Mouse (Mus musculus): ENCODE measurements at regions not wholly inside any gene's neighbourhood (a gene's known extent, or its start where the extent isn't known, plus 50 kb on each side); places are given as distances from the start of the nearest gene placed in this dataset.

GRCm38 (mm10) chr12:10222821-10223220 lies 147.0 kb upstream of the Nt5c1b start:
- H3K4me2 ChIP-seq (ENCODE audit: low read depth, low read length) = no peak overlapping the region
- no peaks in the 10 kb centered on the region for H3K4me1 ChIP-seq (ENCODE audit: control insufficient read depth, insufficient read depth)
- ATAC-seq (ENCODE audit: insufficient read depth, low read depth) = no peak
- H3K9me3 ChIP-seq (replicated peaks; ENCODE audit: control insufficient read depth, low read length) = no peaks in the 10 kb centered on the region
- TF ChIP-seq EP300 (IDR thresholded peaks at IDR 0.05; ENCODE audit: low read depth) (no peak), CTCF (IDR thresholded peaks at IDR 0.05; ENCODE audit: low read depth) (peak; percentile 33)
- no peaks in the 10 kb centered on the region for H3K36me3 ChIP-seq (replicated peaks; ENCODE audit: control insufficient read depth, insufficient read depth, low read length)
- no peaks in the 10 kb centered on the region for H3K27me3 ChIP-seq (ENCODE audit: control insufficient read depth, insufficient read depth, low read length)
- H3K9ac ChIP-seq (replicated peaks; ENCODE audit: low read depth, low read length) = no peak overlapping the region
- DNase-seq (ENCODE audit: low spot score) = peak; percentile 11
- H3K4me3 ChIP-seq (ENCODE audit: low read depth, low read length) = no peak overlapping the region
- H3K27ac ChIP-seq (ENCODE audit: low read depth) = no peak overlapping the region
- 14% methylated on average over 4 of the region's 4 CpGs for WGBS

- no peak overlapping the region for H3K27ac ChIP-seq (ENCODE audit: low read depth)
- no peak overlapping the region for H3K4me3 ChIP-seq (ENCODE audit: low read depth, low read length)
- H3K9ac ChIP-seq (replicated peaks; ENCODE audit: low read depth, low read length) = no peak overlapping the region
- H3K4me2 ChIP-seq (ENCODE audit: low read depth, low read length) = no peak overlapping the region
- peak; percentile 62 for DNase-seq (ENCODE audit: low spot score)
- H3K4me1 ChIP-seq (ENCODE audit: control insufficient read depth, insufficient read depth) = no peaks in the 10 kb centered on the region
- WGBS = 25% methylated on average over 4 of the region's 4 CpGs
- H3K27me3 ChIP-seq (ENCODE audit: control insufficient read depth, insufficient read depth, low read length) = no peaks in the 10 kb centered on the region
- no peaks in the 10 kb centered on the region for H3K36me3 ChIP-seq (replicated peaks; ENCODE audit: control insufficient read depth, insufficient read depth, low read length)
- ATAC-seq (ENCODE audit: insufficient read depth, low read depth) = 0 out of 2 replicates have a peak, but pooled peaks have one; percentile 27
- H3K9me3 ChIP-seq (replicated peaks; ENCODE audit: control insufficient read depth, low read length) = no peaks in the 10 kb centered on the region
- peak; percentile 82 for TF ChIP-seq CTCF (IDR thresholded peaks at IDR 0.05; ENCODE audit: low read depth)
- no peak for TF ChIP-seq EP300 (IDR thresholded peaks at IDR 0.05; ENCODE audit: low read depth)
Measured at GRCm38 (mm10) chr12:10223832-10224231, 145.9 kb upstream of the Nt5c1b start.

GRCm38 (mm10) chr12:10231144-10231543 lies 138.6 kb upstream of the Nt5c1b start:
- DNase-seq (ENCODE audit: low spot score) (no peak), ATAC-seq (ENCODE audit: insufficient read depth, low read depth) (no peak)
- H3K4me1 ChIP-seq (ENCODE audit: control insufficient read depth, insufficient read depth) = no peaks in the 10 kb centered on the region
- no peak overlapping the region for H3K27ac ChIP-seq (ENCODE audit: low read depth)
- no peak overlapping the region for H3K4me2 ChIP-seq (ENCODE audit: low read depth, low read length)
- H3K4me3 ChIP-seq (ENCODE audit: low read depth, low read length) = no peak overlapping the region
- no peaks in the 10 kb centered on the region for H3K36me3 ChIP-seq (replicated peaks; ENCODE audit: control insufficient read depth, insufficient read depth, low read length)
- no peaks in the 10 kb centered on the region for H3K27me3 ChIP-seq (ENCODE audit: control insufficient read depth, insufficient read depth, low read length)
- TF ChIP-seq CTCF (IDR thresholded peaks at IDR 0.05; ENCODE audit: low read depth) (no peak), EP300 (IDR thresholded peaks at IDR 0.05; ENCODE audit: low read depth) (no peak)
- no peaks in the 10 kb centered on the region for H3K9me3 ChIP-seq (replicated peaks; ENCODE audit: control insufficient read depth, low read length)
- WGBS = 36% methylated on average over 4 of the region's 4 CpGs
- no peak overlapping the region for H3K9ac ChIP-seq (replicated peaks; ENCODE audit: low read depth, low read length)

GRCm38 (mm10) chr12:10231683-10232082 lies 138.1 kb upstream of the Nt5c1b start:
- Histone ChIP-seq H3K4me2 (ENCODE audit: low read depth, low read length) (no peak overlapping the region), H3K9me3 (replicated peaks; ENCODE audit: control insufficient read depth, low read length) (no peaks in the 10 kb centered on the region), H3K9ac (replicated peaks; ENCODE audit: low read depth, low read length) (no peak overlapping the region), H3K27me3 (ENCODE audit: control insufficient read depth, insufficient read depth, low read length) (no peaks in the 10 kb centered on the region), H3K27ac (ENCODE audit: low read depth) (no peak overlapping the region), H3K4me1 (ENCODE audit: control insufficient read depth, insufficient read depth) (no peaks in the 10 kb centered on the region), H3K4me3 (ENCODE audit: low read depth, low read length) (no peak overlapping the region), H3K36me3 (replicated peaks; ENCODE audit: control insufficient read depth, insufficient read depth, low read length) (no peaks in the 10 kb centered on the region)
- no peak for DNase-seq (ENCODE audit: low spot score)
- TF ChIP-seq EP300 (IDR thresholded peaks at IDR 0.05; ENCODE audit: low read depth) (no peak), CTCF (IDR thresholded peaks at IDR 0.05; ENCODE audit: low read depth) (no peak)
- no peak for ATAC-seq (ENCODE audit: insufficient read depth, low read depth)
- WGBS = 37% methylated on average over 4 of the region's 4 CpGs

- Histone ChIP-seq H3K27ac (ENCODE audit: low read depth) (no peak overlapping the region), H3K9ac (replicated peaks; ENCODE audit: low read depth, low read length) (no peak overlapping the region), H3K4me3 (ENCODE audit: low read depth, low read length) (no peak overlapping the region), H3K4me2 (ENCODE audit: low read depth, low read length) (no peak overlapping the region), H3K36me3 (replicated peaks; ENCODE audit: control insufficient read depth, insufficient read depth, low read length) (no peaks in the 10 kb centered on the region), H3K9me3 (replicated peaks; ENCODE audit: control insufficient read depth, low read length) (no peaks in the 10 kb centered on the region), H3K4me1 (ENCODE audit: control insufficient read depth, insufficient read depth) (no peaks in the 10 kb centered on the region), H3K27me3 (ENCODE audit: control insufficient read depth, insufficient read depth, low read length) (no peaks in the 10 kb centered on the region)
- DNase-seq (ENCODE audit: low spot score) (no peak), ATAC-seq (ENCODE audit: insufficient read depth, low read depth) (no peak)
- TF ChIP-seq CTCF (IDR thresholded peaks at IDR 0.05; ENCODE audit: low read depth) = no peak
- no peak for TF ChIP-seq EP300 (IDR thresholded peaks at IDR 0.05; ENCODE audit: low read depth)
Measured at GRCm38 (mm10) chr12:10248110-10248509, 121.7 kb upstream of the Nt5c1b start.

GRCm38 (mm10) chr12:10256385-10256784 lies 113.4 kb upstream of the Nt5c1b start:
- Histone ChIP-seq H3K4me3 (ENCODE audit: low read depth, low read length) (no peak overlapping the region), H3K36me3 (replicated peaks; ENCODE audit: control insufficient read depth, insufficient read depth, low read length) (no peaks in the 10 kb centered on the region), H3K4me2 (ENCODE audit: low read depth, low read length) (no peak overlapping the region), H3K27ac (ENCODE audit: low read depth) (no peak overlapping the region), H3K27me3 (ENCODE audit: control insufficient read depth, insufficient read depth, low read length) (no peaks in the 10 kb centered on the region), H3K9me3 (replicated peaks; ENCODE audit: control insufficient read depth, low read length) (no peaks in the 10 kb centered on the region), H3K4me1 (ENCODE audit: control insufficient read depth, insufficient read depth) (no peaks in the 10 kb centered on the region), H3K9ac (replicated peaks; ENCODE audit: low read depth, low read length) (no peak overlapping the region)
- ATAC-seq (ENCODE audit: insufficient read depth, low read depth) = no peak
- DNase-seq (ENCODE audit: low spot score) = no peak
- WGBS = 40% methylated on average over 3 of the region's 3 CpGs
- TF ChIP-seq CTCF (IDR thresholded peaks at IDR 0.05; ENCODE audit: low read depth) (no peak), EP300 (IDR thresholded peaks at IDR 0.05; ENCODE audit: low read depth) (no peak)

Measured in heart, postnatal 0 days (tissue).